Mouse (Mus musculus) Muller cell, postnatal 12 days (primary cell): ENCODE results near the gene Gm4969.

Experiments
- DNase-seq: peaks from one replicate; pipeline ENCODE4 v3.0.0-alpha.2; 2015; ENCODE audit errors: inconsistent ontology term

Gene Gm4969

GRCm38 (mm10) chr7:19093537-19094385, 24.4 kb downstream of the Gm4969 start:
- peak; percentile 98 for DNase-seq

GRCm38 (mm10) chr7:19093174-19093521, 25.0 kb downstream of the Gm4969 start:
- DNase-seq = peak; percentile 92

- peak; percentile 95 for DNase-seq
These were observed 25.6 kb downstream of the Gm4969 start for GRCm38 (mm10) chr7:19092381-19093173.

- DNase-seq = no peak
These were observed 26.3 kb downstream of the Gm4969 start for GRCm38 (mm10) chr7:19091913-19092312.

- DNase-seq = peak; percentile 62
These were observed 29.4 kb downstream of the Gm4969 start for GRCm38 (mm10) chr7:19088813-19089212.

- DNase-seq = no peak
These were observed 31.4 kb downstream of the Gm4969 start for GRCm38 (mm10) chr7:19086760-19087159.

- peak; percentile 58 for DNase-seq
These were observed 32.1 kb downstream of the Gm4969 start for GRCm38 (mm10) chr7:19086042-19086441.

GRCm38 (mm10) chr7:19085495-19085894, 32.7 kb downstream of the Gm4969 start:
- DNase-seq = no peak

- DNase-seq = no peak
These were observed 33.2 kb downstream of the Gm4969 start for GRCm38 (mm10) chr7:19084921-19085473.

- DNase-seq = peak; percentile 36
These were observed 33.8 kb downstream of the Gm4969 start for GRCm38 (mm10) chr7:19084277-19084771.

GRCm38 (mm10) chr7:19083701-19084100, 34.5 kb downstream of the Gm4969 start, which contains the start of gene Dmpk:
Gene Dmpk, plus strand, starts transcription at chr7:19083849.
- peak; percentile 49 for DNase-seq

- peak; percentile 37 for DNase-seq
These were observed 35.1 kb downstream of the Gm4969 start for GRCm38 (mm10) chr7:19083096-19083495.

- DNase-seq = no peak
These were observed 36.0 kb downstream of the Gm4969 start for GRCm38 (mm10) chr7:19082171-19082570.

GRCm38 (mm10) chr7:19080451-19080950, 37.7 kb downstream of the Gm4969 start:
- DNase-seq = no peak

- no peak for DNase-seq
These were observed 39.4 kb downstream of the Gm4969 start for GRCm38 (mm10) chr7:19078732-19079131.

GRCm38 (mm10) chr7:19077761-19078160, 40.4 kb downstream of the Gm4969 start:
- no peak for DNase-seq

- peak; percentile 40 for DNase-seq
These were observed 41.6 kb downstream of the Gm4969 start for GRCm38 (mm10) chr7:19076586-19076991.

- DNase-seq = peak; percentile 98
These were observed 42.2 kb downstream of the Gm4969 start, which contains the start of gene Dmwd for GRCm38 (mm10) chr7:19075723-19076585. Gene Dmwd, plus strand, starts transcription at chr7:19076227.

- DNase-seq = no peak
These were observed 42.9 kb downstream of the Gm4969 start for GRCm38 (mm10) chr7:19075231-19075630.

GRCm38 (mm10) chr7:19074494-19074893, 43.7 kb downstream of the Gm4969 start:
- no peak for DNase-seq

GRCm38 (mm10) chr7:19073504-19073903, 44.7 kb downstream of the Gm4969 start:
- no peak for DNase-seq
